15 mouse cellular contexts compared by ENCODE assay signal in the genomic region with DNA sequence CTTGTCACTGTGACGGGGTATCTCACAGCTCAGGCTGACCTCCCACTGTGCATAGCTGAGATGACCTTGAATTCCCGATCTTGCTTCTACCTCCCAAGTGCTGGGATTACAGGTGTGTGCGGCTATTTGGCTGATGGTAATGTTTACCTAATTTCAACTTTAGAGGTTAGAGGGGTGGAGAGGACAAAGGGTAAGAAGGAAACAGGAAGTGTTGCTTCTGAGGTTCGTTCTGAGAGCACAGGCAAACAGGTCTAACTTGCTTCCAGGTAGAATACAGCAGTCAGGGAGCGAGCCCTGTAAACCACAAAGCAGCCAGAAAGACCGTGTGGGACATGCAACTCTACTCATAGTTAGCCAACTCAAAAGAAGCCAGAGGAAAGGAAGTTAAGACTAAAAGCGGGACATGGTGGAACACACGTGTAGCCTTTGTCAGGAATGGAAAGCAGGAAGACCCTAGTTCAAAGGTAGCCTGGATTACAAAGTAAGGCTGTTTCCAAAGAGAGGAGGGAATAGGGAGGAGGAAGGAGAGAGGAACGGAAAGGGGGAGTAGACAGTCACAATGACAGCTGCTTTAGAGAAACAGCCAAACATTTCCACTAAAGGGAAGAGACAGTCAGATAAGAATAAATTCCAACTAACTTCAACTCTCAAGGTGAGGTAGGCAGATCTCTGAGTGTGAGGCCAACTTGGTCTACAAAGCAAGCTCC. TPM values are rescaled to one million over a fixed set of nuclear protein-coding genes. Genes with fewer than 3 reads are reported as not detected.
DNase-seq lines count a peak whose midpoint lies in the region; ATAC-seq and TF ChIP-seq lines count a peak whose summit lies in the region.
"Had no signal": no experiment of that assay in that cellular context is flagged by ENCODE, and none has a peak within 500 bp of the region (broad histone marks: within the 10 kb centered on the region; RNA-seq: fewer than 3 reads in every experiment).

No protein-coding gene starts in this region.

- 21% methylated on average over 9 of the region's 9 CpGs for WGBS in liver, adult 2 months
- 32% methylated on average over 9 of the region's 9 CpGs for WGBS in intestine, postnatal 0 days
- 26% methylated on average over 9 of the region's 9 CpGs for WGBS in large intestine, adult 2 months
- 50% methylated on average over 9 of the region's 9 CpGs for WGBS in stomach, embryonic 14.5 days

- TF ChIP-seq POLR2A in liver, adult 2 months (IDR thresholded peaks at IDR 0.05; ENCODE audit: extremely low read depth, insufficient read depth, low read length): no peak

- no peaks in the 10 kb centered on the region for H3K9me3 ChIP-seq in intestine, postnatal 0 days (ENCODE audit: control insufficient read depth)
- H3K9me3 ChIP-seq in stomach, embryonic 14.5 days (ENCODE audit: control insufficient read depth, low read depth, low read length): no peaks in the 10 kb centered on the region
- H3K9me3 ChIP-seq: forebrain, embryonic 15.5 days; limb, embryonic 13.5 days had no signal

- no peak overlapping the region for H3K4me3 ChIP-seq in liver, adult 2 months (ENCODE audit: insufficient read depth, low read depth, low read length)
- H3K4me3 ChIP-seq in intestine, postnatal 0 days (ENCODE audit: low read depth, low read length): no peak overlapping the region
- H3K4me3 ChIP-seq in stomach, embryonic 14.5 days (ENCODE audit: low read depth, low read length): no peak overlapping the region
- H3K4me3 ChIP-seq: forebrain, embryonic 15.5 days; limb, embryonic 13.5 days had no signal

- H3K4me1 ChIP-seq in liver, adult 2 months (ENCODE audit: control insufficient read depth, insufficient read depth, low read length): peaks cover 10% of the 10 kb centered on the region
- H3K4me1 ChIP-seq in intestine, postnatal 0 days (replicated peaks; ENCODE audit: control insufficient read depth, insufficient read depth, low read length): no peaks in the 10 kb centered on the region; the same call in 1 of the 2 replicates
- peaks cover 17% of the 10 kb centered on the region; the same call in 1 of the 2 replicates for H3K4me1 ChIP-seq in stomach, embryonic 14.5 days (ENCODE audit: control insufficient read depth, insufficient read depth, low read length)

- peak; percentile 90 for DNase-seq in liver, adult 2 months (ENCODE audit: extremely low read depth, low read depth, low spot score)
- no peak for DNase-seq in liver
- peak; percentile 92 for DNase-seq in large intestine, adult 2 months (ENCODE audit: low read depth, low spot score)
- DNase-seq in thymus, postnatal 14 days: no peak
- DNase-seq in retina, embryonic 14.5 days (ENCODE audit: low spot score): no peak
- DNase-seq in gastrocnemius, postnatal 10 days: no peak
- DNase-seq: B cell, adult 2 months; cerebellum, adult 11-12 months; heart, postnatal 36 days; midbrain, embryonic 14.5 days had no signal

- peak overlapping the region; percentile 81 for H3K27ac ChIP-seq in liver, adult 2 months (replicated peaks; ENCODE audit: insufficient read depth, low read depth, low read length)
- H3K27ac ChIP-seq in intestine, postnatal 0 days (ENCODE audit: low read depth, low read length): peak overlapping the region; percentile 81
- H3K27ac ChIP-seq in stomach, embryonic 14.5 days (ENCODE audit: low read length): peak overlapping the region; percentile 80
- H3K27ac ChIP-seq: forebrain, embryonic 15.5 days; limb, embryonic 13.5 days had no signal

- ATAC-seq in intestine, postnatal 0 days: peak; percentile 92
- ATAC-seq in stomach, embryonic 14.5 days (ENCODE audit: insufficient number of reproducible peaks, insufficient read depth, low FRiP score, low read depth): peak; percentile 85
- ATAC-seq: forebrain, embryonic 15.5 days; Patski had no signal

- no peak for TF ChIP-seq CTCF in liver, adult 2 months (IDR thresholded peaks at IDR 0.05; ENCODE audit: low read depth, low read length)
- no peak for TF ChIP-seq CTCF in intestine, postnatal 0 days (IDR thresholded peaks at IDR 0.05; ENCODE audit: low read depth)

- peak overlapping the region; percentile 37 for H3K4me2 ChIP-seq in intestine, postnatal 0 days (replicated peaks; ENCODE audit: low read depth)
- no peak overlapping the region for H3K4me2 ChIP-seq in stomach, embryonic 14.5 days (replicated peaks; ENCODE audit: low read depth, low read length)
- H3K4me2 ChIP-seq: forebrain, embryonic 15.5 days; limb, embryonic 13.5 days had no signal

- H3K27me3 ChIP-seq in liver, adult 2 months (ENCODE audit: control insufficient read depth, insufficient read depth, low read length): no peaks in the 10 kb centered on the region
- no peaks in the 10 kb centered on the region for H3K27me3 ChIP-seq in intestine, postnatal 0 days (replicated peaks; ENCODE audit: control insufficient read depth, insufficient read depth, low read length)
- no peaks in the 10 kb centered on the region for H3K27me3 ChIP-seq in stomach, embryonic 14.5 days (ENCODE audit: control insufficient read depth, insufficient read depth, low read length)
- H3K27me3 ChIP-seq: forebrain, embryonic 15.5 days; limb, embryonic 13.5 days; Patski had no signal

- H3K9ac ChIP-seq in liver, adult 2 months (ENCODE audit: low read depth, low read length): no peak overlapping the region
- no peak overlapping the region for H3K9ac ChIP-seq in intestine, postnatal 0 days (ENCODE audit: low read depth, low read length)
- no peak overlapping the region for H3K9ac ChIP-seq in stomach, embryonic 14.5 days (replicated peaks; ENCODE audit: low read depth, low read length)
- H3K9ac ChIP-seq: forebrain, embryonic 15.5 days; limb, embryonic 13.5 days had no signal

- no peaks in the 10 kb centered on the region for H3K79me2 ChIP-seq in liver, adult 2 months (ENCODE audit: control insufficient read depth, insufficient read depth, low read length)

- peaks cover 11% of the 10 kb centered on the region for H3K36me3 ChIP-seq in liver, adult 2 months (ENCODE audit: control insufficient read depth, insufficient read depth, low read length)
- peaks cover 5% of the 10 kb centered on the region; the same call in 1 of the 2 replicates for H3K36me3 ChIP-seq in intestine, postnatal 0 days (ENCODE audit: control insufficient read depth, insufficient read depth)
- no peaks in the 10 kb centered on the region; the same call in 1 of the 2 replicates for H3K36me3 ChIP-seq in stomach, embryonic 14.5 days (ENCODE audit: control insufficient read depth, insufficient read depth, low read length)

RNA-seq across cellular contexts. Expression of gene Bcl2l14, which starts 47.2 kb away (rescaled TPM):
- 0.37 and 0.54 TPM in 2 replicates for total RNA-seq in liver, adult 2 months (2014; rRNA removed)
- polyA plus RNA-seq in liver, adult 2 months (2012; rRNA removed): 0.14 TPM in 1 of 2 replicates, not detected in the other
- 2.0 and 2.7 TPM in 2 replicates for polyA plus RNA-seq in intestine, postnatal 0 days (2015; fragmentation: Nextera tagmentation; extraction: Ambion mirVana)
- 9.7 and 10.9 TPM in 2 replicates for polyA plus RNA-seq in large intestine, adult 2 months (2012; rRNA removed)
- polyA plus RNA-seq in stomach, embryonic 14.5 days (2014; fragmentation: Nextera tagmentation; extraction: Ambion mirVana): 12.3 and 12.9 TPM in 2 replicates
- total RNA-seq in gastrocnemius, postnatal 10 days (2021): not detected
- total RNA-seq: heart, postnatal 36 days had no signal
- polyA plus RNA-seq: forebrain, embryonic 15.5 days; midbrain, embryonic 14.5 days; Patski had no signal

Comparison
In these comparisons a context has a peak if more than half of its experiments do, and no peak if none do; other contexts are left out.
1. DNase-seq: peak in liver, adult 2 months (single experiment) and large intestine, adult 2 months (single experiment); none in liver (single experiment), thymus, postnatal 14 days (single experiment), retina, embryonic 14.5 days (single experiment) and gastrocnemius, postnatal 10 days (single experiment).
2. Peak in every context shown above with its lines, with median percentiles within 50 percentile points of each other: H3K27ac ChIP-seq.